Mouse (Mus musculus) G1E (cell line): ENCODE measurements around the gene Cckbr. TPM values are rescaled to one million over a fixed set of nuclear protein-coding genes. Genes with fewer than 3 reads are reported as not detected.

Experiments
- ATAC-seq: 2 replicates; pipeline ENCODE4 v1.8.0; 2016; ENCODE audit warnings: mild to moderate bottlenecking; ENCODE audit not compliant: insufficient number of reproducible peaks, poor library complexity, low FRiP score, severe bottlenecking; ENCODE audit errors: extremely low read depth
- DNase-seq: peaks from one replicate; pipeline ENCODE4 v3.0.0; 2012; ENCODE audit warnings: low spot score
- H3K27me3 ChIP-seq: 2 replicates; pipeline ENCODE4 v1.6.1; 2012; ENCODE audit warnings: mild to moderate bottlenecking, low read length, inconsistent platforms; ENCODE audit not compliant: insufficient read depth
- H3K36me3 ChIP-seq: replicated peaks from 2 replicates; pipeline ENCODE3; 2012; ENCODE audit warnings: mild to moderate bottlenecking, inconsistent platforms
- H3K4me1 ChIP-seq: 2 replicates; pipeline ENCODE4 v1.6.1; 2012; ENCODE audit warnings: low read depth, low read length, inconsistent platforms, mixed read lengths; ENCODE audit not compliant: insufficient read depth
- H3K4me3 ChIP-seq: 2 replicates; pipeline ENCODE4 v1.5.1; 2012; ENCODE audit warnings: low read depth, mild to moderate bottlenecking, inconsistent platforms, low read length, moderate library complexity, mixed read lengths
- H3K9me3 ChIP-seq: replicated peaks from 2 replicates; pipeline ENCODE4 v1.6.1; 2012; ENCODE audit warnings: inconsistent platforms
- CTCF ChIP-seq: IDR thresholded peaks from 2 replicates; pipeline ENCODE4 v1.5.1; 2012; ENCODE audit warnings: low read depth, low read length, inconsistent platforms, mixed read lengths
- GATA1 ChIP-seq: IDR thresholded peaks from 2 replicates; pipeline ENCODE4 v1.6.1; 2012; ENCODE audit warnings: borderline replicate concordance, low read length, inconsistent platforms, mixed read lengths
- GATA2 ChIP-seq: IDR thresholded peaks from 2 replicates; pipeline ENCODE4 v1.6.1; 2012; ENCODE audit warnings: low read depth, low read length, inconsistent platforms, borderline replicate concordance
- POLR2AphosphoS5 ChIP-seq: IDR thresholded peaks from 2 replicates; pipeline ENCODE4 v1.6.1; 2012; ENCODE audit warnings: low read depth, low read length, inconsistent platforms; ENCODE audit not compliant: insufficient replicate concordance
- TAL1 ChIP-seq: conservative IDR thresholded peaks from 2 replicates; pipeline ENCODE4 v1.6.1; 2012; ENCODE audit warnings: low read depth, low read length, inconsistent platforms, mixed read lengths
- polyA plus RNA-seq: library from polyadenylated mRNA; stranded (reverse); fragments of >175 nt; gene quantifications from 2 replicates; pipeline ENCODE4 v1.2.3, GENCODE M21; 2012
- total RNA-seq, 2 experiments: library from RNA; stranded (forward) in 1 of 2; stranded (reverse) in 1 of 2; fragments of 200-1000 nt in 1 of 2; fragments of >200 nt in 1 of 2; fragmentation: Nextera tagmentation in 1 of 2; gene quantifications; 2 replicates each; pipeline ENCODE4 v1.2.3; 2014 to 2017

The Cckbr gene
- total and polyA plus RNA-seq, 3 experiments = 0.05 TPM; not detected in 2

GRCm38 (mm10) chr7:105515178-105515577 lies 89.6 kb downstream of the Cckbr start:
- peaks cover 3% of the 10 kb centered on the region; the same call in 1 of the 2 replicates for H3K27me3 ChIP-seq
- DNase-seq = peak; percentile 38
- no peaks in the 10 kb centered on the region for H3K9me3 ChIP-seq
- peak; percentile 40; the same call in 1 of the 2 replicates for ATAC-seq
- TF ChIP-seq GATA1 (no peak), POLR2AphosphoS5 (no peak), CTCF (peak; percentile 77)
- H3K4me3 ChIP-seq = no peak overlapping the region
- no peaks in the 10 kb centered on the region for H3K4me1 ChIP-seq
- H3K36me3 ChIP-seq = no peaks in the 10 kb centered on the region

GRCm38 (mm10) chr7:105516669-105517360 lies 91.3 kb downstream of the Cckbr start:
- ATAC-seq (no peak), DNase-seq (no peak)
- Histone ChIP-seq H3K4me3 (no peak overlapping the region), H3K27me3 (peaks cover 9% of the 10 kb centered on the region; the same call in 1 of the 2 replicates), H3K36me3 (no peaks in the 10 kb centered on the region), H3K9me3 (no peaks in the 10 kb centered on the region), H3K4me1 (no peaks in the 10 kb centered on the region)
- no peak for TF ChIP-seq POLR2AphosphoS5
- TF ChIP-seq TAL1 = no peak
- no peak for TF ChIP-seq GATA2
- TF ChIP-seq CTCF = no peak
- TF ChIP-seq GATA1 = no peak

GRCm38 (mm10) chr7:105519336-105519735 lies 93.8 kb downstream of the Cckbr start:
- ATAC-seq (no peak), DNase-seq (no peak)
- no peak overlapping the region for H3K4me3 ChIP-seq
- no peaks in the 10 kb centered on the region for H3K9me3 ChIP-seq
- no peaks in the 10 kb centered on the region for H3K4me1 ChIP-seq
- TF ChIP-seq CTCF (no peak), GATA1 (no peak), POLR2AphosphoS5 (no peak), TAL1 (no peak), GATA2 (no peak)
- H3K36me3 ChIP-seq = no peaks in the 10 kb centered on the region
- peaks cover 12% of the 10 kb centered on the region; the same call in 1 of the 2 replicates for H3K27me3 ChIP-seq

GRCm38 (mm10) chr7:105519771-105520170 lies 94.2 kb downstream of the Cckbr start:
- no peak for TF ChIP-seq POLR2AphosphoS5
- Histone ChIP-seq H3K27me3 (peaks cover 12% of the 10 kb centered on the region; the same call in 1 of the 2 replicates), H3K4me3 (no peak overlapping the region), H3K9me3 (no peaks in the 10 kb centered on the region), H3K36me3 (no peaks in the 10 kb centered on the region), H3K4me1 (no peaks in the 10 kb centered on the region)
- ATAC-seq = no peak
- DNase-seq = no peak

DNA sequence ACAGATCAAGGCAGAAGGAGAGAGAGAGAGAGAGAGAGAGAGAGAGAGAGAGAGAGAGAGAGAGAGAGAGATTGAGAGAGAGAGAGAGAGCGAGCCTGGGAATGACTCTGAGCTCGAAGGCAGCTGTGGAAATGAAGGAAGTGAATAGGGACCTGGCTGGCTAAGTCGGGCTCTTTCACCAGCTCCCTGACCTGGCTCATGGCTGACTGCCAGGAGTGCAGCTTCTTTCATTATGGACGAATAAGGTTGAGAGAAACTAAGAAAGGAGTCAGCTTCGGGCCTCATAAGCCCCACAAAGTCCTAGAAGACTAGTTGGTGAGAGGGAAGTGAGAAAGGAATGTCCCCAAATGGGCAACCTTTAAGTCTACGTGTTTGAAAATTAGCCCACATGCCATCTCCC lies 94.7 kb downstream of the Cckbr start:
- Histone ChIP-seq H3K36me3 (no peaks in the 10 kb centered on the region), H3K9me3 (no peaks in the 10 kb centered on the region), H3K4me1 (no peaks in the 10 kb centered on the region), H3K27me3 (peaks cover 12% of the 10 kb centered on the region; the same call in 1 of the 2 replicates), H3K4me3 (no peak overlapping the region)
- DNase-seq (no peak), ATAC-seq (no peak)
- TF ChIP-seq TAL1 (no peak), CTCF (no peak), GATA1 (no peak), POLR2AphosphoS5 (no peak), GATA2 (no peak)

Other genes starting within 250 kb of the Cckbr start
- not detected in 2 replicates for gene Olfr685, start 239.7 kb upstream of the Cckbr start, total RNA-seq (2014; fragmentation: Nextera tagmentation)
- 0.11 and 0.12 TPM in 2 replicates for gene Olfr685, start 239.7 kb upstream of the Cckbr start, total RNA-seq (2017)
- gene Olfr685, start 239.7 kb upstream of the Cckbr start, polyA plus RNA-seq = not detected in 2 replicates
- gene Olfr686, start 218.2 kb upstream of the Cckbr start, total RNA-seq (2014; fragmentation: Nextera tagmentation) = not detected in 2 replicates
- not detected in 2 replicates for gene Olfr686, start 218.2 kb upstream of the Cckbr start, total RNA-seq (2017)
- not detected in 2 replicates for gene Olfr686, start 218.2 kb upstream of the Cckbr start, polyA plus RNA-seq
- gene Olfr688, start 137.6 kb upstream of the Cckbr start, total RNA-seq (2014; fragmentation: Nextera tagmentation) = not detected in 2 replicates
- not detected in 2 replicates for gene Olfr688, start 137.6 kb upstream of the Cckbr start, total RNA-seq (2017)
- gene Olfr688, start 137.6 kb upstream of the Cckbr start, polyA plus RNA-seq = not detected in 2 replicates
- not detected in 2 replicates for gene Olfr689, start 114.6 kb upstream of the Cckbr start, total RNA-seq (2014; fragmentation: Nextera tagmentation)
- under 0.01 and 0.11 TPM in 2 replicates for gene Olfr689, start 114.6 kb upstream of the Cckbr start, total RNA-seq (2017)
- not detected in 2 replicates for gene Olfr689, start 114.6 kb upstream of the Cckbr start, polyA plus RNA-seq
- gene Olfr690, start 91.6 kb upstream of the Cckbr start, total RNA-seq (2014; fragmentation: Nextera tagmentation) = not detected in 2 replicates
- gene Olfr690, start 91.6 kb upstream of the Cckbr start, total RNA-seq (2017) = 0.16 TPM in 1 of 2 replicates, not detected in the other
- gene Olfr690, start 91.6 kb upstream of the Cckbr start, polyA plus RNA-seq = not detected in 2 replicates
- gene Olfr691, start 83.5 kb upstream of the Cckbr start, total RNA-seq (2014; fragmentation: Nextera tagmentation) = not detected in 2 replicates
- gene Olfr691, start 83.5 kb upstream of the Cckbr start, total RNA-seq (2017) = 0.06 and 0.22 TPM in 2 replicates
- not detected in 2 replicates for gene Olfr691, start 83.5 kb upstream of the Cckbr start, polyA plus RNA-seq
- gene Olfr692, start 57.5 kb upstream of the Cckbr start, total RNA-seq (2014; fragmentation: Nextera tagmentation) = not detected in 2 replicates
- gene Olfr692, start 57.5 kb upstream of the Cckbr start, total RNA-seq (2017) = 0.12 TPM in 1 of 2 replicates, not detected in the other
- not detected in 2 replicates for gene Olfr692, start 57.5 kb upstream of the Cckbr start, polyA plus RNA-seq
- not detected in 2 replicates for gene Gm5901, start 50.7 kb upstream of the Cckbr start, total RNA-seq (2014; fragmentation: Nextera tagmentation)
- gene Gm5901, start 50.7 kb upstream of the Cckbr start, total RNA-seq (2017) = 0.12 and 0.16 TPM in 2 replicates
- gene Gm5901, start 50.7 kb upstream of the Cckbr start, polyA plus RNA-seq = not detected in 2 replicates
- 41.9 and 42.1 TPM in 2 replicates for gene Fam160a2, start 25.7 kb upstream of the Cckbr start, total RNA-seq (2014; fragmentation: Nextera tagmentation)
- gene Fam160a2, start 25.7 kb upstream of the Cckbr start, total RNA-seq (2017) = 11.4 and 16.3 TPM in 2 replicates
- 53.1 and 55.8 TPM in 2 replicates for gene Fam160a2, start 25.7 kb upstream of the Cckbr start, polyA plus RNA-seq
- gene Cnga4, start 21.2 kb upstream of the Cckbr start, total RNA-seq (2014; fragmentation: Nextera tagmentation) = not detected in 2 replicates
- not detected in 2 replicates for gene Cnga4, start 21.2 kb upstream of the Cckbr start, total RNA-seq (2017)
- gene Cnga4, start 21.2 kb upstream of the Cckbr start, polyA plus RNA-seq = not detected in 2 replicates
- gene Cavin3, start 56.6 kb downstream of the Cckbr start, total RNA-seq (2014; fragmentation: Nextera tagmentation) = not detected in 2 replicates
- 0.06 TPM in 1 of 2 replicates, not detected in the other for gene Cavin3, start 56.6 kb downstream of the Cckbr start, total RNA-seq (2017)
- gene Cavin3, start 56.6 kb downstream of the Cckbr start, polyA plus RNA-seq = not detected in 2 replicates
- gene Smpd1, start 128.6 kb downstream of the Cckbr start, total RNA-seq (2014; fragmentation: Nextera tagmentation) = 19.2 and 23.7 TPM in 2 replicates
- gene Smpd1, start 128.6 kb downstream of the Cckbr start, total RNA-seq (2017) = 14.5 and 22.4 TPM in 2 replicates
- 12.0 and 12.8 TPM in 2 replicates for gene Smpd1, start 128.6 kb downstream of the Cckbr start, polyA plus RNA-seq
- not detected in 2 replicates for gene Apbb1, start 155.9 kb downstream of the Cckbr start, total RNA-seq (2014; fragmentation: Nextera tagmentation)
- 0.27 and 0.64 TPM in 2 replicates for gene Apbb1, start 155.9 kb downstream of the Cckbr start, total RNA-seq (2017)
- 0.02 and 0.03 TPM in 2 replicates for gene Apbb1, start 155.9 kb downstream of the Cckbr start, polyA plus RNA-seq
- not detected in 2 replicates for gene Hpx, start 174.4 kb downstream of the Cckbr start, total RNA-seq (2014; fragmentation: Nextera tagmentation)
- not detected in 2 replicates for gene Hpx, start 174.4 kb downstream of the Cckbr start, total RNA-seq (2017)
- not detected in 2 replicates for gene Hpx, start 174.4 kb downstream of the Cckbr start, polyA plus RNA-seq
- 12.0 and 16.7 TPM in 2 replicates for gene Trim3, start 207.8 kb downstream of the Cckbr start, total RNA-seq (2014; fragmentation: Nextera tagmentation)
- gene Trim3, start 207.8 kb downstream of the Cckbr start, total RNA-seq (2017) = 9.3 and 11.5 TPM in 2 replicates
- gene Trim3, start 207.8 kb downstream of the Cckbr start, polyA plus RNA-seq = 4.6 and 5.3 TPM in 2 replicates
- 24.0 and 53.0 TPM in 2 replicates for gene Timm10b, start 214.3 kb downstream of the Cckbr start, total RNA-seq (2014; fragmentation: Nextera tagmentation)
- gene Timm10b, start 214.3 kb downstream of the Cckbr start, total RNA-seq (2017) = 131 and 174 TPM in 2 replicates
- gene Timm10b, start 214.3 kb downstream of the Cckbr start, polyA plus RNA-seq = 261 and 308 TPM in 2 replicates
- gene Arfip2, start 214.7 kb downstream of the Cckbr start, total RNA-seq (2014; fragmentation: Nextera tagmentation) = 22.8 and 34.7 TPM in 2 replicates
- 35.3 and 35.8 TPM in 2 replicates for gene Arfip2, start 214.7 kb downstream of the Cckbr start, total RNA-seq (2017)
- 57.5 and 64.7 TPM in 2 replicates for gene Arfip2, start 214.7 kb downstream of the Cckbr start, polyA plus RNA-seq
- gene Gm45799, start 214.8 kb downstream of the Cckbr start, total RNA-seq (2014; fragmentation: Nextera tagmentation) = 6.0 and 17.0 TPM in 2 replicates
- gene Gm45799, start 214.8 kb downstream of the Cckbr start, total RNA-seq (2017) = 3.2 and 5.3 TPM in 2 replicates
- gene Gm45799, start 214.8 kb downstream of the Cckbr start, polyA plus RNA-seq = 96.6 and 137 TPM in 2 replicates
- 2.2 and 2.9 TPM in 2 replicates for gene Dnhd1, start 225.1 kb downstream of the Cckbr start, total RNA-seq (2014; fragmentation: Nextera tagmentation)
- gene Dnhd1, start 225.1 kb downstream of the Cckbr start, total RNA-seq (2017) = 1.9 and 2.1 TPM in 2 replicates
- 0.02 TPM in 1 of 2 replicates, not detected in the other for gene Dnhd1, start 225.1 kb downstream of the Cckbr start, polyA plus RNA-seq